Mouse (Mus musculus): Measurements from ENCODE around the gene Tmem107. TPM values are rescaled to one million over a fixed set of nuclear protein-coding genes. Genes with fewer than 3 reads are reported as not detected.
"Not testable (repeated sequence)": the region's sequence is repeated elsewhere in the genome, so short reads cannot be mapped to it uniquely, and the experiment has no call there.

The Tmem107 gene
- total RNA-seq, 2 experiments from 2014 or later = 12.0 to 12.1 TPM

DNA sequence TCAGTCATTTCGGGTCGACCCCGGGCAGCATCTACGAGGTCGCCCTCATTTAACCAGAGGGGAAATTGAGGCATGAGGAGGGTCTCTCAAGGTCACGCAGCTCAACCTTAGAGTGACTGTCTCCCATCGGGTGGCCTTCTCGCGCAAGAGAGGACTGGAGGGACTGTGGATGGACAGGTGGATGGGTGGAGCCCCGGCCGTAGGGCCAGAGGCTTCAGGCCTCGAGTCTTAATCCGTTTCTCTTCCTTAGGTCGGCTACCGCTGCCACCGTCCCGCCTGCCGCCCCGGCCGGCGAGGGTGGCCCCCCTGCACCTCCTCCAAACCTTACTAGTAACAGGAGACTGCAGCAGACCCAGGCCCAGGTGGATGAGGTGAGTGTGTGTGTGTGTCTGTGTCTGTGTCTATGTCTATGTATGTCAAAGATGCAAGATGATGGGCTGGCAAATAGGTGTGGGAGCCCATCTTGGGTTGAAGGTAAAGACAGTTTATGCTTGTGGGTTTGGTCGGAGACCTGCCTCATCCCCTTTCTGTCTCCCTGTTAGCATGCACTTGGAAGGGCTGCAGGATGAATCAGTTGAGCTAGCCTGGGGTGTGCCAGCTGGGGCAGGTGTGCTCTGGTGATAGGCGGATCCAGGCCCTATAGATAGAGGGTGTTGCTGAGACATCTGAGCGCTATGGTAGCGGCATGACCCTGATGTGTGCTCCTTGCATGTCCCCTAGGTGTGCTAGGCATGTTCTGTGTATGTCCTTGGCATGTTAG is 18.4 kb downstream of the Tmem107 start:
- DNase-seq (ENCODE audit: extremely low spot score in 1 of 2, low spot score in 2 of 2) = no peak
- intact Hi-C loops (cut with DNase I) = no loop called here

- DNase-seq (ENCODE audit: extremely low spot score in 1 of 2, low spot score in 2 of 2) = no peak
- intact Hi-C loops (cut with DNase I) = loop anchor here (10.0 kb wide), 1 partner anchor 325 kb away; the partner anchor contains the start of gene Kdm6b
Measured at GRCm38 (mm10) chr11:69089616-69090290, 19.1 kb downstream of the Tmem107 start.

- DNase-seq (ENCODE audit: extremely low spot score in 1 of 2, low spot score in 2 of 2) = no peak
- intact Hi-C loops (cut with DNase I) = loop anchor here (10.0 kb wide), 1 partner anchor 324 kb away; the partner anchor contains the start of gene Kdm6b
Measured at GRCm38 (mm10) chr11:69090367-69090766, 19.8 kb downstream of the Tmem107 start.

- intact Hi-C loops (cut with DNase I) = loop anchor here (10.0 kb wide), 1 partner anchor 323 kb away; the partner anchor contains the start of gene Kdm6b
- DNase-seq (ENCODE audit: extremely low spot score in 1 of 2, low spot score in 2 of 2) = no peak
Measured at GRCm38 (mm10) chr11:69091566-69092385, 21.2 kb downstream of the Tmem107 start.

DNA sequence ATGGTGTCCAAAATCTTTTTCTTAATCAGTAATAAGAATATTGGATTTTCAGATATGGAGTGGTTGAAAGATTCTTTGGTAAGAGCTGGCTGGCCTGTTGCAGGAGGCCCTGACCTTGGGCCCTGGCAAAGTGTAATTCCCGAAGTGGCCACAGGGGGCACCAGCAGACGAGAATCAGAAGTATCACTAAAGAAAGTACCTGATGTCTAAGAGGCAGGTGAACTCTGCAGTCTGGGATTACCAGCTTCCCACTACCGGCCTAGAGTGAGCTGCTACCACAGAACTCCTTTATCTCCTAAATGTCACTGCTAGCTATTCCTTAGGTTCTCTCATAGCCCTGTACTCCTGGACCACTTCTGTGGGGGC is 21.8 kb downstream of the Tmem107 start:
- DNase-seq (ENCODE audit: extremely low spot score in 1 of 2, low spot score in 2 of 2) = peak in 1 of 2 experiments; percentile 82
- intact Hi-C loops (cut with DNase I) = loop anchor here (10.0 kb wide), 1 partner anchor 322 kb away; the partner anchor contains the start of gene Kdm6b

GRCm38 (mm10) chr11:69092871-69093270 is 22.3 kb downstream of the Tmem107 start:
- DNase-seq (ENCODE audit: extremely low spot score in 1 of 2, low spot score in 2 of 2) = no peak
- intact Hi-C loops (cut with DNase I) = loop anchor here (10.0 kb wide), 1 partner anchor 322 kb away; the partner anchor contains the start of gene Kdm6b

DNA sequence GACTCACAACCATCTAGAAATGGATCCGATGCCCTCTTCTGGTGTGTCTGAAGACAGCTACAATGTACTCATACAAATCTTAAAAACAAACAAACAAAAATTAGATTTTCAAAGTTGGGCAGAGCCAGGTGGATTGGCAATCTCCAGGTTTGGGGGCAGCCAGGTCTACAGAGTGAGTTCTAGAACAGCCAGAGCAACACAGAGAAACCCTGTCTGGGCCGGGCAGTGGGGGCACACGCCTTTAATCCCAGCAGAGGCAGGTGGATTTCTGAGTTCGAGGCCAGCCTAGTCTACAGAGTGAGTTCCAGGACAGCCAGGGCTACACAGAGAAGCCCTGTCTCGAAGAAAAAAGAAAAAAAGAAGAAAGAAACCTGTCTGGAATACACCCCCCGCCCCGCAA is 23.2 kb downstream of the Tmem107 start:
- intact Hi-C loops (cut with DNase I) = loop anchor here (10.0 kb wide), 1 partner anchor 321 kb away; the partner anchor contains the start of gene Kdm6b
- DNase-seq (ENCODE audit: extremely low spot score in 1 of 2, low spot score in 2 of 2) = not testable (repeated sequence)

- DNase-seq (ENCODE audit: extremely low spot score in 1 of 2, low spot score in 2 of 2) = peak; percentile 99 to 100
- intact Hi-C loops (cut with DNase I) = loop anchor here (10.0 kb wide), 1 partner anchor 320 kb away; the partner anchor contains the start of gene Kdm6b
Measured at GRCm38 (mm10) chr11:69094697-69095429, 24.3 kb downstream of the Tmem107 start, which contains the start of gene Per1. Per1 (plus strand) TSS chr11:69095217.

DNA sequence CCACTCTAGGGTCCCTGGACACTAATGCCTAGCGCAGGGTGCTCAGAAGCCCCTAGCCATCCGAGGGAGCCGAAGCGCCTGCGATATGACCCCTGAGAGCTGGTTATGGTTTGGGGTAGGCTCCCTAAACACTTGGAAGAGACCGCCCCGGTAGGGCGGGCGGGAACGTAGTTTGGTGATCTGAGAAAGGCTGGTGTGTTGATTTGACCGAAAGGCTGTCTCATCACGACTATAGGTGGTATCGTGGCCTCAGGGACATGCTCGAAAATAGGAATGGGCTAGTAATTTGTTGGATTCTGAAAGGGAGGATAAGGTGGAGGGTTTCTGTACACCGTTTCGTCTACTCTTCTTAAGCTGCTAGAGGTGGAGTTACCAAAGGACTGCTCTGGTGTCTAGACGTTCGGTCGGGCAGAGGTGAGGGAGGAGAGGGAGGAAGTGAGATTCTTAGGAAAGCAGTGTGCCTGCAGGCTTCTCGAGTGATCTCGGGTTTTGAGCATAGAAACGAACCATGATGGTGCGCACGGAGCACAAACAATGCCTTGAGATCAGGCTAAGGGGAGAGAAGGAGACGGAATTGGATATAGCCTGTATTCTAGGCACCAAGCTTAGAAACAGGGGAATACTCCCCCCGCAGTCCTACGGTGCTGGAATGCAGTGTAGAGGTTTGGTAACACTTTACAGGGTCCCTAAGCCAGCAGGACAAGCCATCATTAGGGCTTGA is 25.1 kb downstream of the Tmem107 start:
- intact Hi-C loops (cut with DNase I) = loop anchor here (10.0 kb wide), 1 partner anchor 319 kb away; the partner anchor contains the start of gene Kdm6b
- no peak for DNase-seq (ENCODE audit: extremely low spot score in 1 of 2, low spot score in 2 of 2)

DNA sequence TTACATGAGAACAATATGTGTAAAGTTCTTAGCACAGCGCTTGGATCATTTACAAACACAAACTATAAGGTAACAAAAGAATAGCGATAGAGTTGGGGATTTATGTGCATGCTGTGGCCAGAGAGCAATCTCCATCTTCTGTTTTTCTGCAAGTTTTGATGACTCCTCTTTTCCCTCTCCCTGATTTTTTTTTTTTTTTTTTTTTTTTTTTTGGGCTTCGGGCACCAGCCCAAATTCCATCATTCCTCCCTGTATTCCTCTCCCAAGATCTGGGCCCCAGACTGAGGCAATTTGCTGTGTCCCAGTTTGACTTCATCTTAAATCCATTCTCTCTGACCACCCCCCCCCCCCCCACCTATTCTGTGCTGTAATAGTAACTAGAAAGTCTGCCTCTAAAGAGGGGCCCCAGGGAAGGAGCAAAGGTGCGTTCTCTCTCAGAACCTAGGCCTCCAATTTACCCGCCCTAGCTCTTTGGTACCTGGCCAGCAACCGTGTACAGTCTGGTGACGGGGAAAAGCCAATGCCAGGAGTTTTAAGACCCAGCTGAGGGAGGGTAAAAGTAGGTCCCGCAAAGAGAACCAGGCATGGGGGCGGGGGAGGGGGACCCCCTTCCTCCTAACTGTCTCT is 25.9 kb downstream of the Tmem107 start:
- DNase-seq (ENCODE audit: extremely low spot score in 1 of 2, low spot score in 2 of 2) = no peak
- intact Hi-C loops (cut with DNase I) = loop anchor here (10.0 kb wide), 1 partner anchor 318 kb away; the partner anchor contains the start of gene Kdm6b

DNA sequence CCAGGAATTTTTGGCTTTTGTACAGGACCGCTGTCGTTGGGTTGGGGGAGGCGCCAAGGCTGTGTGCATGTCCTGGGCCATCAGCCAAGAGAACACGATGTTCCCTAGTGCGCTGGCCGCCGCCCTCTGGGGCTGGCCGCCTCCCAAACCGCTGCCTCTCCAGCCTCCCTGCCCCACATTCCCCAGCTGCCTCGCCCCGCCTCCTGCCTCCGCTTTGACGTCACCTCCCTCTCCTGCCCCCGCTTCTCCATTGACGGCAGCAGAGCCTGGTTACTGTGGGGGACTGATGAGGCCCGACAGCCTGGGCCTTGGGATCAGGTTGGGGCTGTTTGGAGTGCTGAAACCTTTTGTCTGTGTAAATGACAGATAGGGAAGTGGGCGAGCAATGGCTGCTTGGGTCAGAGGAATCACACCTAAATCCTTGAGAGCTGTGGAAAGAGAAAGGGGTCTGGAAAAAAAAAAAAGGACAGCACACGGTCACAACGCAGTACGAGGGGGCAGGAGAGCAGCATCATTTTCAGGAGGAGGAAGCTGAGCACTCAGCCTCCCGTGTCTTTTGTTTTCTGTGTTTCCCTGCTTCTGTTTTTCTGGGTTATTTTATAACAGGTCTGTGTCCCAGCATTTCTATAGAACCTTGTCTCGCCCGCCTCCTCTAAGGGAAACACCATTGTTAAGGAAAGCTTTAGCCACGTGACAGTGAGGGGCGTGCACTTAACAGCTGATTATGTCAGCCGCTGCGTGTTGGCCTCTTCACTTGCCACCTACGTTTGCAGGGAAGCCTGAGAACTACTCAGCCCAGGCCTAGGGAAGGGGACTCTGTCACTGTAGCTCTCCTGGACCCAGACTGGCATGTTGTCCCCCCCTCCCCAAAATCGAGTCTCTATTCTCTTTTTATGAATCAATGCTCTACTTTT is 26.6 kb downstream of the Tmem107 start:
- intact Hi-C loops (cut with DNase I) = loop anchor here (10.0 kb wide), 1 partner anchor 318 kb away; the partner anchor contains the start of gene Kdm6b
- DNase-seq (ENCODE audit: extremely low spot score in 1 of 2, low spot score in 2 of 2) = peak; percentile 95 to 100

- no peak for DNase-seq (ENCODE audit: extremely low spot score in 1 of 2, low spot score in 2 of 2)
- intact Hi-C loops (cut with DNase I) = loop anchor here (10.0 kb wide), 1 partner anchor 317 kb away; the partner anchor contains the start of gene Kdm6b
Measured at GRCm38 (mm10) chr11:69098039-69098761, 27.6 kb downstream of the Tmem107 start.

GRCm38 (mm10) chr11:69098762-69099091 is 28.1 kb downstream of the Tmem107 start:
- DNase-seq (ENCODE audit: extremely low spot score in 1 of 2, low spot score in 2 of 2) = peak; percentile 93 to 98
- intact Hi-C loops (cut with DNase I) = loop anchor here (10.0 kb wide), 1 partner anchor 316 kb away; the partner anchor contains the start of gene Kdm6b

GRCm38 (mm10) chr11:69099177-69099914 is 28.7 kb downstream of the Tmem107 start:
- intact Hi-C loops (cut with DNase I) = loop anchor here (10.0 kb wide), 1 partner anchor 315 kb away; the partner anchor contains the start of gene Kdm6b
- peak in 1 of 2 experiments; percentile 91 for DNase-seq (ENCODE audit: extremely low spot score in 1 of 2, low spot score in 2 of 2)
